Mouse (Mus musculus) mesoderm, embryonic 11.5 days (tissue): ENCODE data around the gene Tmem165.
A peak's percentile ranks its signal among the peaks of the same experiment; 100 is the strongest.

ENCODE experiments used
- DNase-seq: peaks from one replicate; pipeline ENCODE4 v3.0.0-alpha.2; 2012; ENCODE audit warnings: low read depth, low spot score

The Tmem165 gene

GRCm38 (mm10) chr5:76183750-76184261, at the start of gene Tmem165:
Gene Tmem165, plus strand, starts transcription at chr5:76183880.
- DNase-seq = peak; percentile 90

DNA sequence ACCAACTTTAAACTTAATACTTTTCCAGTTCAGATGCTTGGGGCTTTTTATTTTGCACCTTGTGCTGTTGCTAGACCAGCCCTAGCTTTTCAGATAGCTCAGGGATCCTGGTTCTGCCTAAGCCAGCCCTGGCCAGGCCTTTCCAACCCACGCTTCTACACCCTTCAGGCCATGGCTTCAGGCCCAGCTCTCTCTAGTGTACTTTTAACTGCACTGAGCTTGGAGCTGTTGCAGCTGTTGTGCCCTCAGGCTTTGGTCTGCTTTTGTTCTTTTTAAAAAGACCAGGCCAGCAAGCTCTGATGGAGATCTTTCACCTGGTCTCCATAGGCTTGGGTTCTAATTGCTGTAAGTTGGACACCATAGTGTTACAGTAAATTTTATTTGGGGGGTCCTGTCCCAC, 48.0 kb upstream of the Tmem165 start:
- DNase-seq = no peak

DNA sequence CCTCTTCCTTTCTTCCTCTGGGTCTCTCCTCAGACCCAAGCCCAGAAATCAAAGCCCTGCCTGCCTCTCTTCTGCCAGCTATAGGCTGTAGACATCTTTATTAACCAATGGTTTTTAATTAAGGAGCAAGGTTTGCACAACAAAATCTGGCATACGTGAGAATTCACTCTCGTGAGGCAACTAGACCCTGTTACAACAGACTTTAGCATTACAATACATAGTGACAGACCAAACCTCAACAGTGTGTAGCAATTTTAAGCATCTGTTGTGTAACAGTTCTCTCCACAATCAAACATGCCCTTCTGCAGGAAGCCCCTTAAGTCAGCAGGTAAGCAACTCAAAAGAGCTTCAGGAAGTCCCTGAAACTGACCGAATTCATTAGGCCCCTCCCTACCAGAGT, 47.4 kb upstream of the Tmem165 start:
- DNase-seq = no peak

- no peak for DNase-seq
Observed at GRCm38 (mm10) chr5:76137586-76137985, 46.1 kb upstream of the Tmem165 start.

DNA sequence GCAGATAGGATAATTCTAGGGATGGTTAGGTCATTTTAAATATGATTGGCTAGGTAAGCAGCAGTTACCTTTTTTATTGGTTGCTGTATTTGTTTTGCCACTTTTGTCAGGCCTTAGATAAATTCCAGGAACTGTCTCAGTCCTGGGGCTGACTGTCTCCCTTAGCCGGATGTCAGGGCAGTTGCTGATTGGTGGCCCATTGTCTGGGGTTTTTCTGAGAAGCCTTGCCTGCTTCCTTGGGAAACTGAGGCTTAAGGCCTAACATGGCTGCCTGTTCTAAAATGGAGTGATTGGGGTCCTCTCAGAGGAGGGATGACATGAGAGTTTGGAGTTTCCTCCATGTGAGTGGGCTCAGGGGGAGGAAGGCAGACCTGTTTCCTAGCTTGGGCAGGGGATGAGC, 45.6 kb upstream of the Tmem165 start:
- DNase-seq = no peak

- peak; percentile 29 for DNase-seq
Observed at GRCm38 (mm10) chr5:76138512-76138911, 45.2 kb upstream of the Tmem165 start.

- DNase-seq = no peak
Observed at GRCm38 (mm10) chr5:76139171-76139671, 44.5 kb upstream of the Tmem165 start.

- peak; percentile 93 for DNase-seq
Observed at GRCm38 (mm10) chr5:76139808-76140729, 43.6 kb upstream of the Tmem165 start, which contains the start of gene Srd5a3. Gene Srd5a3, plus strand, starts transcription at chr5:76140271.

GRCm38 (mm10) chr5:76140730-76141066, 43.0 kb upstream of the Tmem165 start:
- no peak for DNase-seq

- DNase-seq = no peak
Observed at GRCm38 (mm10) chr5:76143356-76143755, 40.3 kb upstream of the Tmem165 start.

GRCm38 (mm10) chr5:76146401-76146800, 37.3 kb upstream of the Tmem165 start:
- DNase-seq = no peak

GRCm38 (mm10) chr5:76149436-76149835, 34.2 kb upstream of the Tmem165 start:
- no peak for DNase-seq

- no peak for DNase-seq
Observed at GRCm38 (mm10) chr5:76152956-76153355, 30.7 kb upstream of the Tmem165 start.

DNA sequence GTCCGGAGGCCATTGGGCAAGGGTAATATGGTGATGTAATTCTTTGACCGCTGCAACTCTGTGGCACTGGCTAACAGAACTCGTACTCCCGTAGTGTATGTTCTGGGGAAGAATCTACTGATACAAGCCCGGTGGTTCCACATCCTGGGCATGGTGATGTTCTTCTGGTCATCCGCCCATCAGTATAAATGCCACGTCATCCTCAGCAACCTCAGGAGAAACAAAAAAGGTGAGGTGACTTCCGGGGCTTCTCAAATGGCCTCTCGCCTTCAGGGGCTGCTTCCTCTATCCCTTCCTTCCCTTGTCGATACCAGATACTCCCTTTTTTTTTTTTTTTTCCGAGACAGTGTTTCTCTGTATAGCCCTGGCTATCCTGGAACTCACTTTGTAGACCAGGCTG, 30.2 kb upstream of the Tmem165 start:
- no peak for DNase-seq

DNA sequence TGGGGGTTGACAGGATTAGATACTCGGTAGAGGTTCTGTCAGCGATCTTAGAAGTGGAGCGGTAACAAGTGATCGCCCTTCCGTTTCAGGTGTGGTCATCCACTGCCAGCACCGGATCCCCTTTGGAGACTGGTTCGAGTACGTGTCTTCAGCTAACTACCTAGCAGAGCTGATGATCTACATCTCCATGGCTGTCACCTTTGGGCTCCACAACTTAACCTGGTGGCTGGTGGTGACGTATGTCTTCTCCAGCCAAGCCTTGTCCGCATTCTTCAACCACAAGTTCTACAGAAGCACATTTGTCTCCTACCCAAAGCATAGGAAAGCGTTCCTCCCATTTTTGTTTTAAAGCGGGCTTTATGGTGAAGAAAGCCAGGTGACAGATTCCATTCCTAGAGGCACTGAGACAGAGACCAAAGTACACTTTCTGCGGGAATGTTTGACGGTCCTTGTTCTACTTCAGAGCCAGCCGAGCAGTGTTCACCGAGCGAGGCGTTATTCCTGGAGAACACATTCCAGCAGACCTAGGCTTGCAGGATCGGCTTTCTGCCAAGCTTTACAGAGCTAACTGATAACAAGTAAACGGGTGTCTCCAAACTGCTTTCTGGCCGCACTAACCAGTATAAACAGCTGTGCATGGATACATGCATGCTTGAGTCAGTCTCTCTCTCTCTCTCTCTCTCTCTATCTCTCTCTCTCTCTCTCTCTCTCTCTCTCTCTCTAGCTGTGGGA, 29.1 kb upstream of the Tmem165 start:
- no peak for DNase-seq

DNA sequence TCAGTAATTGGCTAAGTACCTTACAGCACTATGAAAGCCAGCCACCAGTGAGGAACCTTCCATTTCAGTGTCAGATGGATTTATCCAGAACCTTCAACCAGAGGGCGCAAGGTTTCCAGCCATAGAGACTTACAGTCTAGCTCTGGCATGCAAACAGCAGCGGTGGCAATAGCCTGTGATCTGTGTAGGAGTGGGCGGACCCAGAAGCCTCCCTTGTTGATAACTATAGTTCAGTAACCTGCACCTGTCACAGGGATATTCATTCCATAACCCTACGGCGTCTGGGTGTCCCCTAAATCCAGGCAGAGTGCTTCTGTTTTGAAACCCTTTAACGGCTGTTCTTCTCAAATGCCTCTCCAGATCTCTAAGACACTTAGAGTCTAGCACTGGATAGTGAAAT, 24.1 kb upstream of the Tmem165 start:
- DNase-seq = no peak

GRCm38 (mm10) chr5:76160086-76160485, 23.6 kb upstream of the Tmem165 start:
- no peak for DNase-seq

GRCm38 (mm10) chr5:76161491-76161890, 22.2 kb upstream of the Tmem165 start:
- DNase-seq = no peak

DNA sequence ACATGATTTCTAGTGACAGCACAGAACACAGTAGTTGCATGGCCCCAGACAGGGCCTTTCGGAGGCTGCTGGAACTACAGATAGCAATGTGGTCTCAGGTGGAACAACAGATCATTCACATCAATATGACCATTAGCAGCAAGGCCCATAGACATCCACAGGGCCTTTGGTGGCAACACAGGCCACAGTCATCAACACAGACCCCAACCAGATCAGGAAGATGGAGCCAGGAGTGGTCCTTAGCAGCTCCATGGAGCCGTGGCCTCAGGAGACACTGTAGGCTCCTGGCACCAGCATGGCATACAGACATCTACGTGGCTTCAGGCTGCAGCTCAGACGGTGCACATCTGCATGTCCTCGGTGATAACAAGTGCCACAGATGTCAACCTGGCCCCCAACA, 20.8 kb upstream of the Tmem165 start:
- no peak for DNase-seq

GRCm38 (mm10) chr5:76163828-76164390, 19.8 kb upstream of the Tmem165 start:
- DNase-seq = no peak

GRCm38 (mm10) chr5:76164827-76165226, 18.9 kb upstream of the Tmem165 start:
- peak; percentile 24 for DNase-seq

DNA sequence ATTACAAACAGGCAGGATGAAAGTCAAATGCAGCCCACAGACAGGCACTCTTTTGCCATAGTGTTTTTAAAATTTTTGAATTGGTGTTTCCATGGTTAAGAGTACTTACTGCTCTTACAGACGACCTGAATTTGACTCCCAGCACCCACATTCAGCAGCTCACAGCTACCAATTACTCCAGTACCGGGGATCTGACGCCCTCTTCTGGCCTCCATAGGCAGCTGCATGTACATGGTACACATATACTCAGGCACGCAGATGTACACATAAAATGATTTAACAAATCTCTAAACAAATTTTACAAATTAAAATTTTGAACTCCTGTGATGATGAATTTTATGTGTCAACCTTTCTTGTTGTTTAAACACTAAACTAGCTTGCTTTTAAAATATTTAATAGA, 13.2 kb upstream of the Tmem165 start:
- no peak for DNase-seq
